Mouse (Mus musculus) kidney, postnatal 0 days (tissue): Measurements from ENCODE around the gene Ush1g. TPM values are rescaled to one million over a fixed set of nuclear protein-coding genes. Genes with fewer than 3 reads are reported as not detected.
A peak's percentile ranks its signal among the peaks of the same experiment; 100 is the strongest.

ENCODE experiments used
- ATAC-seq: fragments of 200-750 bp; cut with Nextera tagmentation; replicated peaks from 2 replicates; pipeline ENCODE4 v1.8.0; 2017; ENCODE audit warnings: low read depth, moderate number of reproducible peaks, moderate TSS enrichment, moderate library complexity; ENCODE audit not compliant: low FRiP score
- DNase-seq: peaks from one replicate; pipeline ENCODE4 v3.0.0-alpha.2; 2016; ENCODE audit warnings: low spot score
- H3K27ac ChIP-seq: fragments of 300-500 bp; sonication (generic); 2 replicates; pipeline ENCODE4 v1.5.1; 2014; ENCODE audit warnings: mild to moderate bottlenecking
- H3K27me3 ChIP-seq: fragments of 300-500 bp; sonication (generic); 2 replicates; pipeline ENCODE4 v1.6.1; 2014; ENCODE audit warnings: low read length, mixed read lengths; ENCODE audit not compliant: insufficient read depth
- H3K36me3 ChIP-seq: fragments of 300-500 bp; sonication (generic); 2 replicates; pipeline ENCODE4 v1.6.1; 2014; ENCODE audit warnings: low read length, mixed read lengths; ENCODE audit not compliant: insufficient read depth
- H3K4me1 ChIP-seq: fragments of 300-500 bp; sonication (generic); replicated peaks from 2 replicates; pipeline ENCODE4 v1.6.1; 2014; ENCODE audit warnings: antibody characterized with exemption, low read length, mixed read lengths; ENCODE audit not compliant: insufficient read depth
- H3K4me2 ChIP-seq: fragments of 300-500 bp; sonication (generic); 2 replicates; pipeline ENCODE4 v1.6.1; 2014; ENCODE audit warnings: mild to moderate bottlenecking, low read length, moderate library complexity, mixed read lengths
- H3K4me3 ChIP-seq: fragments of 300-500 bp; sonication (generic); replicated peaks from 2 replicates; pipeline ENCODE4 v1.5.1; 2014; ENCODE audit warnings: low read depth, low read length
- H3K9ac ChIP-seq: fragments of 300-500 bp; sonication (generic); 2 replicates; pipeline ENCODE4 v1.6.1; 2014; ENCODE audit warnings: low read depth, low read length
- H3K9me3 ChIP-seq: fragments of 300-500 bp; sonication (generic); replicated peaks from 2 replicates; pipeline ENCODE4 v1.6.1; 2016; ENCODE audit warnings: low read length, inconsistent platforms, mixed read lengths
- CTCF ChIP-seq: IDR thresholded peaks from 2 replicates; pipeline ENCODE4 v1.5.1; 2016; ENCODE audit warnings: antibody characterized with exemption, low read depth, mild to moderate bottlenecking, moderate library complexity
- WGBS: fragments of 180-500 bp; shearing (Covaris S2); extraction: QIAGEN DNeasy Blood & Tissue Kit; methylation state at CpG from one replicate; pipeline ENCODE4 v1.1.7; 2014; 5-methylcytosine and 5-hydroxymethylcytosine counted together
- polyA plus RNA-seq: library from polyadenylated mRNA; unstranded; fragments of >200 nt; fragmentation: Nextera tagmentation; extraction: Ambion mirVana; gene quantifications from 2 replicates; pipeline ENCODE4 v1.2.1, GENCODE M21; 2015

The Ush1g gene
- polyA plus RNA-seq, 1 experiment from 2014 or later, result not detected

DNA sequence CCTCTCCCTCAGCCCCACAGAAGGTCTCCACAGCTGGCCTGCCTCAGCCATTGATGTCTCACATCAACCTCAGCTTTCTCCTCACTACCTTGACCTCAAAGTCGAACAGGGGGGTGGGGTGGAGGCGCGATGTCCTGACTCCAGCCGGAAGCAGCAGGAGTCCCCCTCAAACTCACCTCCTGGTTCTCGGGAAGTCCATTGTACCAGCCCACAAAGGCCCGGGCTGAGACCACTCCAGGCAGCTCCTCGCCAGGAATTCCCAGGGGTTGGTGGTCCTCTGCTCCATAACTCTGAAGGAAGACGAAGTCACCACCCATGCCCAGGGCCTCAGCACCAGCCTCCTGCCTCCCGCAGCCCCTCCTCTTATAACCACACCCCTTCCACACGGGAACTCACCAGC, 50.4 kb downstream of the Ush1g start:
- 71% methylated on average over 10 of the region's 10 CpGs for WGBS

DNA sequence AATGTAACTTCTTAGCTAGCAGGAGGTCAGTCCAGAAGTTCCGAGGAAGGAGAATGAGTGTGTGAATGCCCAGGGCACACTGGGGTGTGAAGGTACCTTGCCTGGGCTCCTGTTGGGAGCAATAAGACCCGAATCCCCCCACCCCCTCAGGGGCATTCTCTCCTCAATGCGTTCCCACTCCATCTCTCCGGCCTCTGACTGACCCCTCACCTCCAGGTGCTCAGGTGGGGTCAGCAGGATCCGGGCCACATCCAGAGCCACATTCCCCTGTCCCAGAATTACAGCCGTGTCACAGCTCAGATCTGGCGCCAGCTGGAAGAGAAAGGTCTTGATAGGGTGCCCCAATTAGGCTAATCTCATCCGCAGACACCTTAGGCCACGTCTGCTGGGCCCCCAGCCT, 50.8 kb downstream of the Ush1g start:
- Histone ChIP-seq H3K9ac (no peak overlapping the region), H3K4me3 (no peak overlapping the region), H3K36me3 (no peaks in the 10 kb centered on the region), H3K27ac (no peak overlapping the region), H3K9me3 (no peaks in the 10 kb centered on the region), H3K4me1 (peaks cover 10% of the 10 kb centered on the region; the same call in 1 of the 2 replicates), H3K4me2 (no peak overlapping the region), H3K27me3 (peaks cover 25% of the 10 kb centered on the region)
- no peak for TF ChIP-seq CTCF
- DNase-seq (no peak), ATAC-seq (no peak)
- WGBS, result 81% methylated on average over 9 of the region's 9 CpGs

More for the DNA sequence above, 50.4 kb downstream of the Ush1g start:
- Histone ChIP-seq H3K4me1 (peaks cover 8% of the 10 kb centered on the region; the same call in 1 of the 2 replicates), H3K27me3 (peaks cover 21% of the 10 kb centered on the region), H3K9me3 (no peaks in the 10 kb centered on the region), H3K9ac (no peak overlapping the region), H3K4me3 (no peak overlapping the region), H3K27ac (no peak overlapping the region), H3K4me2 (no peak overlapping the region), H3K36me3 (no peaks in the 10 kb centered on the region)
- TF ChIP-seq CTCF, result no peak
- DNase-seq (no peak), ATAC-seq (no peak)

DNA sequence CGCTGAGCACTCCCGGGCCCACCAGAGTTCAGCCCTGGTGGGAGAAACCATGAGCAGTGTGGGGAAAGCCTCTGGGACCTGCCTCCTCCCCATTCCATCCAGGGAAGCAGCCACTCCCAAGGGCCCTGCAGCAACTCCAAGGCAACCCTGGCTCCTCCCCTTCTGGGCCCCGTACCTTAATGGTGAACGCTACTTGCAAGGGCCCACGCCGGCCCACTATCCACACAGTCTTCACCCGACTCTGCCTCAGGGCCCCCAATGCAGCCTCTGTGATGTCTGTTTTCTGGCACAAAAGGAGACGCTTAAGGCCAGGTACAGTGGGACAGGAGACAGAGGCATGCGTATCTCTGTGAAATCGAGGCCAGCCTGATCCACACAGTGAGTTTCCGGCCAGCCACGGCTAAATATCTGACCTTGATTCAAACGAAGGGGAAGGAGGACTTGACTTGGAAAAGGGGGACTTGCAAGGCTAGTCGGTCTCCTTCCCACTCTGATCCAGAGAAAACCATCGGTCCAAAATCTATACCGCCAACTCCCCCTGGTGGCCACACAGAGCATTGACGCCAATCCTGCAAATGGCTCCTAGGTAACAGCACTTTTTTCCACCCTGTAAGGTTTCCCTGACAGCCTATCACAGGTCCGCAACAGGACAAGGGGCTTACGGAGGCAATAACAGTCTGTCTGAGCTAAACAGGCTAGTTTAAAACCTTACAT, 51.5 kb downstream of the Ush1g start:
- ATAC-seq (no peak), DNase-seq (peak; percentile 91)
- H3K4me3 ChIP-seq, result no peak overlapping the region
- H3K36me3 ChIP-seq, result no peaks in the 10 kb centered on the region
- no peak overlapping the region for H3K4me2 ChIP-seq
- 27% methylated on average over 19 of the region's 19 CpGs for WGBS
- peaks cover 10% of the 10 kb centered on the region; the same call in 1 of the 2 replicates for H3K4me1 ChIP-seq
- H3K27ac ChIP-seq, result no peak overlapping the region
- TF ChIP-seq CTCF, result peak; percentile 97
- peaks cover 33% of the 10 kb centered on the region for H3K27me3 ChIP-seq
- no peak overlapping the region for H3K9ac ChIP-seq
- no peaks in the 10 kb centered on the region for H3K9me3 ChIP-seq

DNA sequence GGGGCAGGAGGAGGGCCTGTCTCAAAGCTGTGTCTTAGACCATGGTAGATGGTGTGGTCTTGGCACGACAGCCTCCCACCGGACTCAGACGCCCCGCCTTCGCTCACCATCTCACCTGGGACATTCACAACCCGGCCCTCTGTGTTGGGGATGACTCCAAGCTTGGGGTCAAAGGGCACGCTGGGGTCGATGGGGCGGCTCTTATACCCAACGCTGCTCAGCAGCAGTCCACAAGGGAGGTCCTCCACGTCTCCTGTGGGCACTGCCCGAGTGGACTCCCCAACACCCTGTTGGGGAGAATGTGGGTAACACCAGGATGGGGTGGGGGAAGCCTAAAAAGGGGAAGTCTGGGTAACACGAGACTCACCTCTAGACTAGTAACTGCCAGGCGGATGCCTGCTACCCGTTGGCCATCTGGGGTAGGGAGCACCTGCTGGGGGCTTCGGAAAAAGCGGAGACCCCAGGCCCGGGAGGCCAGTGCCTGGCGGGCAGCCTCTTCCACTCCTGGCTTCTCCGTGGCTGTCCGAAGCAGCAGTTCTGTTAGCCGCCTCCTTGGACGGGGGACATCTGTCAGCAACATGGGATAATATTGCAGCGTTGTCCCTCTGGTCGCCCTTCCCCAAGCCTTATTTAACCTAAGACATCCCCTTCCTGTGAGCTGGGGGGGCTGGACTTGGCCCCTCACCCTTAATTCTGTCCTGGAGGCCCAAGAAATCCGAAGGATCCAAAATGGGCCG, 52.3 kb downstream of the Ush1g start:
- H3K4me1 ChIP-seq, result peaks cover 14% of the 10 kb centered on the region; the same call in 1 of the 2 replicates
- peaks cover 39% of the 10 kb centered on the region for H3K27me3 ChIP-seq
- H3K36me3 ChIP-seq, result no peaks in the 10 kb centered on the region
- 82% methylated on average over 27 of the region's 27 CpGs for WGBS
- no peak for TF ChIP-seq CTCF
- no peak overlapping the region for H3K4me2 ChIP-seq
- ATAC-seq (no peak), DNase-seq (no peak)
- no peak overlapping the region for H3K9ac ChIP-seq
- no peak overlapping the region for H3K27ac ChIP-seq
- no peak overlapping the region for H3K4me3 ChIP-seq
- no peaks in the 10 kb centered on the region for H3K9me3 ChIP-seq

DNA sequence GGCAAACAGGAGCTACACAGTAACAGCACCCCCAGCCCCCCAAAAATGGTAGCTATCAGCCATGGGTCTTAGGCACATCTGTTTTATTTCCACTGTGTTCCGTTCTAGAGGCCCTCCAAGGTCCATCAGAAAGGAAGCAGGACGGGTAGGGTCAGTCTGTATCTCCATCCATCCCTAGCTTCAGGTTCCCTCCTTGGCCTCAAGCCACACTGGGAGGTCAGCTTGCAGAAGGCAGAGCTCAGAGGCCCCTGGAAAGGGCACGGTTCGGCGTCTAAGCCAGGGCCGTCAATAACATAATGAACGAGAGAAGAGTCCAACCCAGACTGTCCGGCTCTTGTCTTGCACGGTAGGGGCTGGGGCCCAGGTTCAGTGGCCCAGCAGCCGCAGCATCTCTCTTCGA, 53.9 kb downstream of the Ush1g start:
- Histone ChIP-seq H3K27ac (no peak overlapping the region), H3K36me3 (no peaks in the 10 kb centered on the region), H3K4me1 (peaks cover 14% of the 10 kb centered on the region; the same call in 1 of the 2 replicates), H3K9me3 (no peaks in the 10 kb centered on the region), H3K9ac (no peak overlapping the region), H3K4me3 (no peak overlapping the region), H3K27me3 (peaks cover 51% of the 10 kb centered on the region), H3K4me2 (no peak overlapping the region)
- ATAC-seq (no peak), DNase-seq (no peak)
- TF ChIP-seq CTCF, result no peak
- 71% methylated on average over 11 of the region's 11 CpGs for WGBS

DNA sequence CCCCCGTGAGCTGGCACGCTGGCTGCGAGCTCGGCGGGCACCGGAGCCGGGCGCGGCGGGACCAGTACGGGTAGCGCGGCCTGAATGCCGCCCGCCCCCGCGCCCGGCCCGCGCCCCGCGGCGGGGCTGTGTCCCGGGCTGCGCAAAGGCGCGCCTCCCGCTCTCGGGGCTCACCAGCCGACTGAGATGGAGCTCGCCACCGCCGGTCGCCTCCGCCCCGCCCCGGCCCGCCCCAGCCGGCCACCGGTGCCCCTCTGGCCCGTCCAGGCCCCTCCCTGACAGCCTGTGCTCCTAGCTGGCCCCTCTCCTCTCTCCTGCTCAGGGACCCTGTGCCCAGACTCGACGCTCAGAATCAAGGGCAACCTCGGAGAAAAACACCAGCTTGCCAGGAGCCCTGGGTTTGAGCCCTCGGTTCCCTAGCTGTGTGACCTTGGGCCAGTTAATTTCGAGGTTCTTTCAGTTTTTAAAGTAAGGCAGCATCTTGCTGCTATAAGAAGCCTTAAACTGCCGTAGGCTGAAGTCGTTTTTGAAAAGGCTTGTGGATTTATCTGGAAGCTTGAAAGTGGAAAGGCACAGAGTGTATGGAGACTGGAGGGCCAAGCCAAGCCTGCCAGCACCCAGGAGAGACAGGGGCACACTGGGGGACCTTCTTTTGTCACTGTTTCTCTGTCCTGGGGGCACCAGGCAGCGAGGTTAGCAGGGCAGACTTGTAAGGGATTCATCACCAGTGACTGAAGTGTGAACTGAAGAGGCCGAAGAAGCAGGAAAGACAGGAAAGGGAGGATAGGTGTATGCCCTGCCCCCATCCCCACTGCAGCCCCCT, 54.6 kb downstream of the Ush1g start, which contains the start of gene Grin2c:
Gene Grin2c, minus strand, starts transcription at position 183 of the 823 bp plus-strand sequence.
- peak within 1 kb of the TSS; percentile 31 for H3K4me3 ChIP-seq
- no peak for TF ChIP-seq CTCF
- H3K36me3 ChIP-seq, result no peaks in the 10 kb centered on the region
- no peaks in the 10 kb centered on the region for H3K9me3 ChIP-seq
- peaks cover 14% of the 10 kb centered on the region; the same call in 1 of the 2 replicates for H3K4me1 ChIP-seq
- peaks cover 51% of the 10 kb centered on the region for H3K27me3 ChIP-seq
- H3K27ac ChIP-seq, result no peak within 1 kb of the TSS
- ATAC-seq (no peak), DNase-seq (no peak)
- peak within 1 kb of the TSS; percentile 60 for H3K4me2 ChIP-seq
- no peak within 1 kb of the TSS for H3K9ac ChIP-seq
- whole genome bisulfite sequencing, result 8% methylated on average over 49 of the region's 50 CpGs
